Mouse (Mus musculus) neutrophil, adult 65 days (primary cell): ENCODE results near the gene Olfr952. TPM values are rescaled to one million over a fixed set of nuclear protein-coding genes. Genes with fewer than 3 reads are reported as not detected.

Source experiments
- total RNA-seq: library from RNA; stranded (reverse); gene quantifications from 2 replicates; pipeline ENCODE4 v1.2.4, GENCODE M21; 2023

The Olfr952 gene
- total RNA-seq: not detected in 2 replicates

GRCm38 (mm10) chr9:39427048-39427447, at the start of gene Olfr952:
Olfr952 (minus strand) TSS chr9:39427148.

GRCm38 (mm10) chr9:39471844-39472243, 44.9 kb upstream of the Olfr952 start, which contains the start of gene Olfr955:
Olfr955 (minus strand) TSS chr9:39471944.

GRCm38 (mm10) chr9:39456401-39456800, 29.5 kb upstream of the Olfr952 start, which contains the start of gene Olfr954:
Olfr954 (plus strand) TSS chr9:39456701.

GRCm38 (mm10) chr9:39387110-39387509, 39.8 kb downstream of the Olfr952 start, which contains the start of gene Olfr951:
Olfr951 (plus strand) TSS chr9:39387410.

Other genes with a start within 250 kb of the Olfr952 start
- gene Olfr944, start 225.2 kb downstream of the Olfr952 start, total RNA-seq: not detected in 2 replicates
- not detected in 2 replicates for gene Olfr1537, start 177.2 kb downstream of the Olfr952 start, total RNA-seq
- not detected in 2 replicates for gene Olfr945, start 150.3 kb downstream of the Olfr952 start, total RNA-seq
- not detected in 2 replicates for gene Olfr948, start 101.1 kb downstream of the Olfr952 start, total RNA-seq
- not detected in 2 replicates for gene Olfr951, start 39.7 kb downstream of the Olfr952 start, total RNA-seq
- not detected in 2 replicates for gene Olfr954, start 29.6 kb upstream of the Olfr952 start, total RNA-seq
- not detected in 2 replicates for gene Olfr955, start 44.8 kb upstream of the Olfr952 start, total RNA-seq
- not detected in 2 replicates for gene Olfr44, start 66.8 kb upstream of the Olfr952 start, total RNA-seq
- not detected in 2 replicates for gene Olfr957, start 88.7 kb upstream of the Olfr952 start, total RNA-seq
- not detected in 2 replicates for gene Olfr958, start 126.9 kb upstream of the Olfr952 start, total RNA-seq
- gene Olfr959, start 148.4 kb upstream of the Olfr952 start, total RNA-seq: not detected in 2 replicates
- gene AW551984, start 177.3 kb upstream of the Olfr952 start, total RNA-seq: not detected in 2 replicates
- not detected in 2 replicates for gene Olfr148, start 183.5 kb upstream of the Olfr952 start, total RNA-seq
- not detected in 2 replicates for gene Olfr960, start 194.2 kb upstream of the Olfr952 start, total RNA-seq
- gene Olfr961, start 217.9 kb upstream of the Olfr952 start, total RNA-seq: not detected in 2 replicates
- not detected in 2 replicates for gene Olfr963, start 240.1 kb upstream of the Olfr952 start, total RNA-seq